Mouse (Mus musculus) heart, embryonic 14.5 days (tissue): ENCODE data around the gene Tbcel. TPM values are rescaled to one million over a fixed set of nuclear protein-coding genes. Genes with fewer than 3 reads are reported as not detected.

Experiments used
- ATAC-seq: fragments of 200-750 bp; cut with Nextera tagmentation; 2 replicates; pipeline ENCODE4 v1.8.0; 2017; ENCODE audit warnings: low read depth, moderate TSS enrichment; ENCODE audit not compliant: insufficient number of reproducible peaks, insufficient read depth, low FRiP score
- H3K27ac ChIP-seq, 2 experiments: fragments of 200-500 bp in 1 of 2; fragments of 300-500 bp in 1 of 2; sonication (generic) in 1 of 2; replicated peaks in 1 of 2; 2 replicates each; pipeline ENCODE4 v1.5.1; 2012 to 2014; ENCODE audit warnings: low read depth in 2 of 2, low read length in 2 of 2, control low read depth in 1 of 2, mild to moderate bottlenecking in 1 of 2, mixed read lengths in 1 of 2; ENCODE audit not compliant: control insufficient read depth in 1 of 2, insufficient read depth in 1 of 2
- H3K27me3 ChIP-seq: fragments of 300-500 bp; sonication (generic); 2 replicates; pipeline ENCODE4 v1.6.1; 2014; ENCODE audit warnings: mild to moderate bottlenecking, low read length, control low read depth; ENCODE audit not compliant: control insufficient read depth, insufficient read depth
- H3K36me3 ChIP-seq: fragments of 300-500 bp; sonication (generic); 2 replicates; pipeline ENCODE4 v1.6.1; 2014; ENCODE audit warnings: mild to moderate bottlenecking, control low read depth, low read length, mixed read lengths; ENCODE audit not compliant: control insufficient read depth, insufficient read depth
- H3K4me1 ChIP-seq, 2 experiments: fragments of 200-500 bp in 1 of 2; fragments of 300-500 bp in 1 of 2; sonication (generic) in 1 of 2; 2 replicates each; pipeline ENCODE4 v1.6.1; 2012 to 2014; ENCODE audit warnings: low read length in 2 of 2, control low read depth in 1 of 2, mixed read lengths in 1 of 2; ENCODE audit not compliant: control insufficient read depth in 2 of 2, insufficient read depth in 2 of 2
- H3K4me2 ChIP-seq: fragments of 300-500 bp; sonication (generic); 2 replicates; pipeline ENCODE4 v1.6.1; 2014; ENCODE audit warnings: mild to moderate bottlenecking, low read length
- H3K4me3 ChIP-seq, 2 experiments: fragments of 200-500 bp in 1 of 2; fragments of 300-500 bp in 1 of 2; sonication (generic) in 1 of 2; 2 replicates each; pipeline ENCODE4 v1.5.1; 2012 to 2014; ENCODE audit warnings: low read length in 2 of 2, mild to moderate bottlenecking in 2 of 2, control low read depth in 1 of 2, low read depth in 1 of 2, moderate library complexity in 1 of 2; ENCODE audit not compliant: control insufficient read depth in 1 of 2, insufficient read depth in 1 of 2
- H3K9ac ChIP-seq: fragments of 300-500 bp; sonication (generic); 2 replicates; pipeline ENCODE4 v1.6.1; 2014; ENCODE audit warnings: mild to moderate bottlenecking, low read length
- H3K9me3 ChIP-seq: fragments of 300-500 bp; sonication (generic); 2 replicates; pipeline ENCODE4 v1.6.1; 2016; ENCODE audit warnings: low read length, control low read depth; ENCODE audit not compliant: control insufficient read depth
- WGBS: fragments of 180-500 bp; shearing (Covaris S2); extraction: QIAGEN DNeasy Blood & Tissue Kit; methylation state at CpG from one replicate; pipeline ENCODE4 v1.1.7; 2014; 5-methylcytosine and 5-hydroxymethylcytosine counted together
- polyA plus RNA-seq: library from polyadenylated mRNA; unstranded; fragments of >200 nt; fragmentation: Nextera tagmentation; extraction: Ambion mirVana; gene quantifications from 2 replicates; pipeline ENCODE4 v1.2.1, GENCODE M21; 2014

Gene Tbcel
- polyA plus RNA-seq, 1 experiment from 2014 or later, result 3.8 TPM

- Histone ChIP-seq H3K36me3 (no peaks in the 10 kb centered on the region), H3K4me1 (no peaks in the 10 kb centered on the region), H3K27me3 (no peaks in the 10 kb centered on the region), H3K9me3 (no peaks in the 10 kb centered on the region), H3K9ac (no peak overlapping the region), H3K27ac (no peak overlapping the region), H3K4me2 (no peak overlapping the region), H3K4me3 (no peak overlapping the region)
- ATAC-seq, result no peak
- 69% methylated on average over 4 of the region's 4 CpGs for WGBS
These were observed 101.9 kb downstream of the Tbcel start for GRCm38 (mm10) chr9:42405736-42406135.

- H3K27ac ChIP-seq, result no peak overlapping the region
- peaks cover 5% of the 10 kb centered on the region; the same call in 1 of the 2 replicates for H3K27me3 ChIP-seq
- 0 out of 4 replicates have a peak, but pooled peaks cover 0 to 2% of the 10 kb centered on the region in 2 experiments for H3K4me1 ChIP-seq
- no peak overlapping the region for H3K9ac ChIP-seq
- no peaks in the 10 kb centered on the region for H3K9me3 ChIP-seq
- H3K4me3 ChIP-seq, result no peak overlapping the region
- WGBS, result 85% methylated on average over 6 of the region's 6 CpGs
- no peak overlapping the region for H3K4me2 ChIP-seq
- no peak for ATAC-seq
- H3K36me3 ChIP-seq, result no peaks in the 10 kb centered on the region
These were observed 106.1 kb downstream of the Tbcel start for GRCm38 (mm10) chr9:42401486-42401885.

- no peak for ATAC-seq
- Histone ChIP-seq H3K36me3 (no peaks in the 10 kb centered on the region), H3K27me3 (peaks cover 5% of the 10 kb centered on the region; the same call in 1 of the 2 replicates), H3K4me3 (no peak within 1 kb of the TSS), H3K4me1 (0 out of 4 replicates have a peak, but pooled peaks cover 0 to 10% of the 10 kb centered on the region in 2 experiments), H3K9me3 (no peaks in the 10 kb centered on the region), H3K4me2 (no peak within 1 kb of the TSS), H3K27ac (no peak within 1 kb of the TSS), H3K9ac (no peak within 1 kb of the TSS)
- 76% methylated on average over 6 of the region's 6 CpGs for WGBS
These were observed 107.8 kb downstream of the Tbcel start, which contains the start of gene Tecta for GRCm38 (mm10) chr9:42399829-42400228. TSS of gene Tecta (minus strand) at chr9:42399929.

- H3K4me3 ChIP-seq, result no peak overlapping the region
- H3K9ac ChIP-seq, result no peak overlapping the region
- no peak overlapping the region for H3K27ac ChIP-seq
- no peak overlapping the region for H3K4me2 ChIP-seq
- H3K27me3 ChIP-seq, result peaks cover 8% of the 10 kb centered on the region; the same call in 1 of the 2 replicates
- H3K4me1 ChIP-seq, result peaks cover 0 to 14% of the 10 kb centered on the region in 2 experiments; a peak in 2 of 4 replicates
- no peaks in the 10 kb centered on the region for H3K9me3 ChIP-seq
- no peak for ATAC-seq
- WGBS, result 7% methylated on average over 2 of the region's 2 CpGs
- H3K36me3 ChIP-seq, result no peaks in the 10 kb centered on the region
These were observed 111.5 kb downstream of the Tbcel start for GRCm38 (mm10) chr9:42396141-42396540.

- H3K9me3 ChIP-seq, result no peaks in the 10 kb centered on the region
- H3K4me1 ChIP-seq, result peaks cover 0 to 14% of the 10 kb centered on the region in 2 experiments; a peak in 2 of 4 replicates
- H3K36me3 ChIP-seq, result no peaks in the 10 kb centered on the region
- no peak for ATAC-seq
- no peak overlapping the region for H3K4me2 ChIP-seq
- no peak overlapping the region for H3K4me3 ChIP-seq
- peaks cover 8% of the 10 kb centered on the region; the same call in 1 of the 2 replicates for H3K27me3 ChIP-seq
- no peak overlapping the region for H3K9ac ChIP-seq
- 78% methylated on average over 6 of the region's 6 CpGs for WGBS
- no peak overlapping the region for H3K27ac ChIP-seq
These were observed 112.7 kb downstream of the Tbcel start for GRCm38 (mm10) chr9:42394903-42395302.

- Histone ChIP-seq H3K27ac (no peak overlapping the region), H3K4me2 (no peak overlapping the region), H3K4me3 (no peak overlapping the region), H3K9me3 (no peaks in the 10 kb centered on the region), H3K36me3 (no peaks in the 10 kb centered on the region), H3K9ac (no peak overlapping the region), H3K27me3 (peaks cover 6% of the 10 kb centered on the region), H3K4me1 (peaks cover 0 to 14% of the 10 kb centered on the region in 2 experiments; a peak in 2 of 4 replicates)
- 86% methylated on average over 8 of the region's 8 CpGs for WGBS
- ATAC-seq, result no peak
These were observed 113.3 kb downstream of the Tbcel start for GRCm38 (mm10) chr9:42394321-42394720.

GRCm38 (mm10) chr9:42392927-42393326, 114.7 kb downstream of the Tbcel start:
- Histone ChIP-seq H3K9me3 (no peaks in the 10 kb centered on the region), H3K36me3 (no peaks in the 10 kb centered on the region), H3K4me1 (peaks cover 0 to 14% of the 10 kb centered on the region in 2 experiments; a peak in 2 of 4 replicates), H3K4me2 (no peak overlapping the region), H3K27me3 (peaks cover 3% of the 10 kb centered on the region; the same call in 1 of the 2 replicates), H3K4me3 (no peak overlapping the region), H3K27ac (no peak overlapping the region), H3K9ac (no peak overlapping the region)
- 46% methylated on average over 6 of the region's 6 CpGs for WGBS
- ATAC-seq, result no peak

GRCm38 (mm10) chr9:42388490-42388889, 119.1 kb downstream of the Tbcel start:
- Histone ChIP-seq H3K27ac (no peak overlapping the region), H3K36me3 (no peaks in the 10 kb centered on the region), H3K4me2 (no peak overlapping the region), H3K9ac (no peak overlapping the region), H3K4me1 (peaks cover 0 to 4% of the 10 kb centered on the region in 2 experiments; a peak in 2 of 4 replicates), H3K4me3 (no peak overlapping the region), H3K27me3 (peaks cover 12% of the 10 kb centered on the region; the same call in 1 of the 2 replicates), H3K9me3 (no peaks in the 10 kb centered on the region)
- ATAC-seq, result no peak
- 46% methylated on average over 4 of the region's 4 CpGs for WGBS
